Mouse (Mus musculus) forebrain, embryonic 13.5 days (tissue): ENCODE measurements around the gene Ube2o. TPM values are rescaled to one million over a fixed set of nuclear protein-coding genes. Genes with fewer than 3 reads are reported as not detected.
"Not testable (repeated sequence)": the region's sequence is repeated elsewhere in the genome, so short reads cannot be mapped to it uniquely, and the experiment has no call there.

Experiments
- ATAC-seq: fragments of 200-750 bp; cut with Nextera tagmentation; 2 replicates; pipeline ENCODE4 v1.8.0; 2017
- H3K27ac ChIP-seq: fragments of 300-500 bp; sonication (generic); 2 replicates; pipeline ENCODE4 v1.5.1; 2015; ENCODE audit warnings: inconsistent platforms, mild to moderate bottlenecking, moderate library complexity
- H3K27me3 ChIP-seq: fragments of 300-500 bp; sonication (generic); 2 replicates; pipeline ENCODE4 v1.6.1; 2015; ENCODE audit warnings: mild to moderate bottlenecking, inconsistent platforms
- H3K36me3 ChIP-seq: fragments of 300-500 bp; sonication (generic); 2 replicates; pipeline ENCODE4 v1.6.1; 2015; ENCODE audit warnings: mild to moderate bottlenecking, inconsistent platforms; ENCODE audit not compliant: poor library complexity, severe bottlenecking
- H3K4me1 ChIP-seq: fragments of 300-500 bp; sonication (generic); 2 replicates; pipeline ENCODE4 v1.6.1; 2015; ENCODE audit warnings: inconsistent platforms
- H3K4me2 ChIP-seq: fragments of 300-500 bp; sonication (generic); 2 replicates; pipeline ENCODE4 v1.6.1; 2015; ENCODE audit warnings: inconsistent platforms, mild to moderate bottlenecking, moderate library complexity
- H3K4me3 ChIP-seq: fragments of 300-500 bp; sonication (generic); 2 replicates; pipeline ENCODE4 v1.5.1; 2015; ENCODE audit warnings: mild to moderate bottlenecking, inconsistent platforms
- H3K9ac ChIP-seq: fragments of 300-500 bp; sonication (generic); 2 replicates; pipeline ENCODE4 v1.6.1; 2015; ENCODE audit warnings: mild to moderate bottlenecking, inconsistent platforms
- H3K9me3 ChIP-seq: fragments of 300-500 bp; sonication (generic); replicated peaks from 2 replicates; pipeline ENCODE4 v1.6.1; 2016; ENCODE audit warnings: inconsistent platforms
- WGBS: fragments of 180-500 bp; shearing (Covaris S2); methylation state at CpG from one replicate; pipeline ENCODE4 v1.1.7; 2015; 5-methylcytosine and 5-hydroxymethylcytosine counted together
- polyA plus RNA-seq: library from polyadenylated mRNA; unstranded; fragments of >200 nt; fragmentation: Nextera tagmentation; extraction: Ambion mirVana; gene quantifications from 2 replicates; pipeline ENCODE4 v1.2.1, GENCODE M21; 2015

Ube2o gene
- polyA plus RNA-seq, 1 experiment from 2014 or later = 11.9 TPM

DNA sequence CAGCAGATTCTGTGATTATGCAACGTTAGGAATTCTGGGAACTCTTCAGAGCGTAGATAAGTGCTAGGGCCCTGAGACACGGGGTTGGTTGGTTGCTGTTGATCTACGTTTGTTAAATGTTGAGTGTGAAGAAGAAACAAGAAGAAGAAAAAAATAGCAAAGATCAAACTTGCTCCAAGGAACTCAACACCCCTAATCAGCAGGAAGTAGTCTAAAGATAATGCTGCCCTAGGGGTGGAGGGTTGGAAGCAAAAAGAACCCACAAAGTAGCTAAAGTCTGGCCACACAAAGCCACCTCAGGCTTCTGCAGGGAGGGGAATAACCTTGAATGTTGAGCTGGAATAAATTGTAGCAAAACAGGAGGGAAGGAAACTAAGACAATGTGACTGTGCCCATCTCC lies 83.9 kb downstream of the Ube2o start:
- H3K27me3 ChIP-seq = no peaks in the 10 kb centered on the region
- 90% methylated on average over 4 of the region's 4 CpGs for WGBS
- ATAC-seq = no peak
- H3K4me3 ChIP-seq = no peak overlapping the region
- H3K4me2 ChIP-seq = no peak overlapping the region
- H3K27ac ChIP-seq = no peak overlapping the region
- H3K9ac ChIP-seq = no peak overlapping the region
- peaks cover 12% of the 10 kb centered on the region; the same call in 1 of the 2 replicates for H3K4me1 ChIP-seq
- no peaks in the 10 kb centered on the region for H3K36me3 ChIP-seq
- no peaks in the 10 kb centered on the region for H3K9me3 ChIP-seq

DNA sequence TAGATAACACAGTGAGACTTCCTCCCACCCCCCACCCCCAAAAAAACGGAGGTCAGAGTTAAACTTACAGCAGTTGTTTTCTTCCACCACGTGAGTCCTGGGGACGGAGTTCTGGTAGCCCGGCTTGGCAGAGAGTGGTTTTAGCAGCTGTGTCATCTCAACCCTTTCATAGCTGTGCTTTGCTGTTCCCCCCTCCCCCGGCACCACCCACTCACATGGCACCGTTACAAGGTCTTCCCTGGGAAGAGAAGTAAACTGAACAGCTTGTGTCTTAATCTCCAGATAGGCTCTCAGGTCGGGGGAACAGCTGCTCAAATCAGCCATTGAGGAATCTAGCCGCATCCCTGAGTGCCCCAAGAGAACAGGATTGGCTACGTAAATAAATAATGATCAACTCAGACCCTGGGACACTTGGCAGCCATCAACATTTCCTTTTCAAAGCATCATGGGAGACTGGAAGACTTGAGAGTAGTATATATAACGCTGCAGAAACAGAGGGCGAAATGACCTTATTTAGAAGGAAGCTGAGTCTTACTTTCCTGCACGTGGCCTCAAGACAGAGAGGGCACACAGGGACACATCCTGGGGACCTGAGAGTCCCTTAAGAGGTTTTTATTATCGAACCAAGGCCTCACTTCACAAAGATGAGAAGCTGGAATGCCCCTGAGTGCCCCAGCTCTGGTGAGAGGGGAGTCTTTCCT lies 86.6 kb downstream of the Ube2o start:
- ATAC-seq = no peak
- Histone ChIP-seq H3K36me3 (no peaks in the 10 kb centered on the region), H3K9ac (peak overlapping the region; percentile 21; the same call in 1 of the 2 replicates), H3K4me1 (peaks cover 17% of the 10 kb centered on the region; the same call in 1 of the 2 replicates), H3K9me3 (no peaks in the 10 kb centered on the region), H3K27ac (peak overlapping the region; percentile 51; the same call in 1 of the 2 replicates), H3K4me3 (no peak overlapping the region), H3K4me2 (no peak overlapping the region), H3K27me3 (no peaks in the 10 kb centered on the region)
- 64% methylated on average over 13 of the region's 13 CpGs for WGBS

DNA sequence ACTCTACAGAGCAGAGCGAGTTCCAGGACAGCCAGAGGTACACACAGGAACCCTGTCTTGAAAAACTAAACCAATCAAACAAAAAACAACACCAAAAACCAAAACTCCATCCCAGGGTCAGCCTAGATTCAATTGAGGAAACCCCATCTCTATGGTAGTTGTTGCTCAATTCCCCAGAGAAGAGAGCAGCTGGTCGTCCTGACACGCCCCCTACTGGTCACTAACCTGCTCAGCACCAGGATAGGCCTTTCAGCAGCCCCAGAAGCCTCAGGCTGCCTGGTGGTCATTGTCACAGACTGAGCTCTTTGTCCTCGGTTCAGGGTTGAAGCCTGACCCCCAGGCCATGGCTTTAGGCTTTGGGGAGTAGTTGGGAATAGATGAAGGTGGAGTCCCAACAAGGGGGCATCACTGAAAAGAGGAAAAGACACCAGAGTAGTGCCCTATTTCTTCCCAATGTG lies 87.4 kb downstream of the Ube2o start, which contains the start of gene Prpsap1:
Prpsap1 (minus strand) TSS at position 408 of the 458 bp plus-strand sequence.
- H3K4me3 ChIP-seq = no peak within 1 kb of the TSS
- H3K9me3 ChIP-seq = no peaks in the 10 kb centered on the region
- H3K4me2 ChIP-seq = no peak within 1 kb of the TSS
- H3K27ac ChIP-seq = peak within 1 kb of the TSS; percentile 51; the same call in 1 of the 2 replicates
- 22% methylated on average over 4 of the region's 4 CpGs for WGBS
- H3K4me1 ChIP-seq = peaks cover 24% of the 10 kb centered on the region
- ATAC-seq = no peak
- H3K36me3 ChIP-seq = no peaks in the 10 kb centered on the region
- no peaks in the 10 kb centered on the region for H3K27me3 ChIP-seq
- H3K9ac ChIP-seq = peak within 1 kb of the TSS; percentile 21; the same call in 1 of the 2 replicates

DNA sequence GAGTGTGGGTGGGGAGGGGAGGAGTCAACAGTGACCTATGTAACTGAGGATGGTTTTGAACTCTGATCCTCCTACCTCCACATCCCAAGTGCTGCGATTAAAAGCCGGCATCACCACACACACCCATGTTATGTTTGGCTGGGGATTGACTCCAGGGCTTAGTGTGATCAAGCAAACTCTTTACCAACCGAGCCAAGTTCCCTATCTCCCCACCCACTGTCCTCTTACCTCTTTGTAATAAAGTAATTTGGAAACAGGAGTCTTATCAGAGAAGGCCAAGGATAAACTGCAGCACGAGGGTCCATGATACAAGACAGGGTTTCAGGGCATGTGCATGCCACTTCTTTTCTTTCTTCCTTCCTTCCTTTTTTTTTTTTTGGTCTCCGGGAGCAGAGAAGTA lies 88.1 kb downstream of the Ube2o start:
- Histone ChIP-seq H3K27me3 (no peaks in the 10 kb centered on the region), H3K4me1 (peaks cover 23% of the 10 kb centered on the region), H3K36me3 (no peaks in the 10 kb centered on the region), H3K27ac (no peak overlapping the region), H3K4me3 (no peak overlapping the region), H3K9me3 (no peaks in the 10 kb centered on the region), H3K4me2 (no peak overlapping the region), H3K9ac (no peak overlapping the region)
- ATAC-seq = no peak
- WGBS = 91% methylated on average over 5 of the region's 5 CpGs

DNA sequence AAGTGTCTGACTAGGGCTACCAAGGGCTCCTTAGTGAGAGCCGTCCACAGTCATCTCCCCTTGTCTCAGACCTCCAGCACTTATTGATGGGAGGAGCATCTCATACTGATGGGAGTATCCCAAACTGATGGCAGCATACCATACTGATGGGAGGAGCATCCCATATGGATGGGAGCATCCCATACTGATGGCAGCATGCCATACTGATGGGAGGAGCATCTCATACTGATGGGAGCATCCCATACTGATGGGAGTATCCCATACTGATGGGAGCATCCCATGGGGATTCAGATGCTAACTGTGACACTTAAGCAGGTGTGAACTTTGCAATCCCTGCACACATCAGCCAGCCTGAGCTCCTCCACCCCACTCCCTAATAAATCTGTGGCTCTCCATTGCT lies 88.7 kb downstream of the Ube2o start:
- not testable (repeated sequence) for H3K27ac ChIP-seq, ATAC-seq, H3K4me3 ChIP-seq, H3K27me3 ChIP-seq, H3K36me3 ChIP-seq, H3K9ac ChIP-seq, H3K9me3 ChIP-seq, H3K4me2 ChIP-seq
- 73% methylated on average over 1 of the region's 1 CpGs for WGBS
- peaks cover 23% of the 10 kb centered on the region for H3K4me1 ChIP-seq

DNA sequence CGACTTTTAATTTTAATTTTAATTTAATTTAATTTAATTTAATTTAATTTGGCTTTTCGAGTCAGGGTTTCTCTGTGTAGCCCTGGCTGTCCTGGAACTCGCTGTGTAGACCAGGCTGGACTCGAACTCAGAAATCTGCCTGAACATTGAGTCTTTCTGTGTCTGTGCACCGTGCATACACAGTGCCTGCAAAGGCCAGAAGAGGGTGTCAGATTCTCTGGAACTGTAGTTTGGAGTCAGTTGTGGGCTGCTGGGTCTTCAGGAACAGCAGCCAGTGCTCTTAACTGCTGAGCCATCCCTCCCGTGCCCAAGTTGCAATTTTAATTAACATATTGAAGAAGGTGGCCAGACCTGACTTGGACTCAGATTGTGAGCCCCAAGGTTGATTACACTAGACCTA lies 89.9 kb downstream of the Ube2o start:
- Histone ChIP-seq H3K9ac (no peak overlapping the region; the same call in 1 of the 2 replicates), H3K4me3 (no peak overlapping the region), H3K27me3 (no peaks in the 10 kb centered on the region), H3K27ac (no peak overlapping the region), H3K36me3 (peaks cover 14% of the 10 kb centered on the region), H3K4me1 (peaks cover 23% of the 10 kb centered on the region), H3K4me2 (no peak overlapping the region), H3K9me3 (no peaks in the 10 kb centered on the region)
- ATAC-seq = no peak
- 74% methylated on average over 6 of the region's 6 CpGs for WGBS

DNA sequence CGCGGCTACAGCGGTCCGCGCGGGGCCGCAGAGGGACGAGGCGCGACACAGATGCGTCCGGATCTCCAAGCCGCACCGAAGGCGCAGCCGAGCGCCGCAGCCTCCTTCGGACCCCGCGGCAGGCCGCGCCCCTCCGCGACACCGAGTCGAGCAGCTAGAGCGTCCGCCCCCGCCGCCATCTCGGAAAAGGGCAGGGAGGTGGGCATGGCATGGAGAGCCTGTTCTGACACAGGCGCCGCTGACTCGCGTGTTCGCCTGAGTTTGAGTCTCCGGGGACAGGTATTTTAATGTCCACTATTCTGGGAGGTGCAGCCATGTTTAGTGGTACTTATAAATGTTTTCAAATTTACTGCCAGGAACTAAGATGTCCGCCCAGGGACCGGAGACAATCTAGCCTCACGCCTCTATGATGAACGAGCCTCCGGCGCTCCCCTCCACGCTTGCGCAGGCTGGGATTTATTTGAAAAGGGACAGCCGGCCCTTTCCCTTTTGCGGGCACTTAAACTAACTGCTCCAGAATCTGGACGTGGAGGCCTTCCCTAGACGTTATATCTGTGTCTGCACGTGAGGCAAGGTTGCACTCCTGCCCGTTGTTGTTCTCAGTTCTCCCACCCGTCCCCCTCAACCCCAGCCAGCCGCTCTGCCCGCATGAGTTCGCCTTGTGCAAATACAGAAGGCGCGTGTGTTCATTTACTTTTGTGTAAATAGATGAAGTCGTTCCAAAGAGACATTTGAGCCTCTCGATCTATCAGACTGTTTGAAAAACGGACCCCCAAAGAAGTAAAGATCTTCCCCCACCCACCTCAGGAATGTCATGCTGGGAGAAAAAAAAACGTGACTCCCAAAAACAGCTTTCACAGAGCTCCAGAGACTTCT lies 90.8 kb downstream of the Ube2o start:
- H3K4me1 ChIP-seq = peaks cover 23% of the 10 kb centered on the region
- WGBS = under 1% methylated on average over 62 of the region's 62 CpGs
- peak overlapping the region; percentile 90 for H3K27ac ChIP-seq
- H3K9me3 ChIP-seq = no peaks in the 10 kb centered on the region
- H3K27me3 ChIP-seq = no peaks in the 10 kb centered on the region
- peak overlapping the region; percentile 98 for H3K9ac ChIP-seq
- peaks cover 22% of the 10 kb centered on the region for H3K36me3 ChIP-seq
- peak overlapping the region; percentile 99 for H3K4me3 ChIP-seq
- peak; percentile 96 for ATAC-seq
- peak overlapping the region; percentile 77 for H3K4me2 ChIP-seq

DNA sequence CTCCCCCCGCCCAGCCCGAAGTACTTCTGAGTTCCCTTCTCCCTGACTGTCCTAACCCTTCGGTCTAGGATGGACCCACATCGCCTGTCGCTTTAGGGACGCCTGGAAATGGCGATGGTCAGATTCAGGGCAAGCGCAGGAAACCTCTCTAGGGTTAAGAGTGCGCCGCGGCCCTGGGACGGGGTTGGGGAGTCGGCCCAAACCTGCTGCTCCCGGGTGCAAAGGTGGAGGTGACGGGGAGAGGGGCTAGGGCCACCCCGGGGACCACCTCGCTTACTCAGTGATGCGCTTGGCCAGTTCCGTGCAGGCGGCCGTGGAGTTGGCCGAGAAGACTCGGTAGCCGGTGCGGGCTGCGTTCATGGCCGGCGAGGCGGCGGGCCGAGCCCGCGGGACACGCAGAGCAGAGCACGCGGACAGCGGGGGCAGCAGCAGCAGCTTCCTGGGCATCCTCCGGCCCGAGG lies 91.4 kb downstream of the Ube2o start:
- Histone ChIP-seq H3K4me3 (peak overlapping the region; percentile 99), H3K9ac (peak overlapping the region; percentile 98), H3K27me3 (no peaks in the 10 kb centered on the region), H3K9me3 (no peaks in the 10 kb centered on the region), H3K4me1 (peaks cover 19% of the 10 kb centered on the region), H3K27ac (peak overlapping the region; percentile 90), H3K4me2 (peak overlapping the region; percentile 77), H3K36me3 (peaks cover 29% of the 10 kb centered on the region)
- WGBS = under 1% methylated on average over 39 of the region's 39 CpGs
- no peak; the same call in none of the 2 replicates for ATAC-seq

DNA sequence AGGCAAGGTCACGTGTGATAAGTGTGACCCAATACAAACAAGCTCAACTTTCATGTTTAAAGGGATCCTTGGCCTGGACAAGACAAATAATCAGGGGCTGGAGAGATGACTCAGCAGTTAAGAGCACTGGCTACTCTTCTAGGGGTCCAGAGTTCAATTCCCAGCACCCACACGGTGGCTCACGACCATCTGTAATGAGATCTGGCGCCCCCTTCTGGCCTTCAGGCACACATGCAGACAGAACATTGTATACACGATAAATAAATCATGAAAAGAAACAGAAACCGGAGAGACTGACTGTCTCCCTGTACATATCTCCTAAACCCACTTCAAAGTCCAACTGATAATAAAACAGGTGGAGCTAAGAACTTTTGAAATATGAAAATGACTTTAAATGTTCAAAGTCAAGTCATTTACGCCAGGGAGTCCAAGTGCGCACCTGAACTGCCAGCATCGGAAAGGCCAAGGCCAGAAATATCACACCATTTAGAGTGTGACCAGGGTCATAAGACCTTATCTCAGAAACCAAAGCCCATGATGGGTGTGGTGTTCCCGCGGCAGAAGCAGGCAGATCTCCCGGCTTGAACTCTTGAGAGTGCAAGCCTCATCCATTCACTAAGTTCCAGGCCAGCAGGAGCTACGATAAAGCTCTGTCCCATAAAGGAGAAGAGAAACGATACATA lies 92.4 kb downstream of the Ube2o start:
- WGBS = 72% methylated on average over 14 of the region's 14 CpGs

DNA sequence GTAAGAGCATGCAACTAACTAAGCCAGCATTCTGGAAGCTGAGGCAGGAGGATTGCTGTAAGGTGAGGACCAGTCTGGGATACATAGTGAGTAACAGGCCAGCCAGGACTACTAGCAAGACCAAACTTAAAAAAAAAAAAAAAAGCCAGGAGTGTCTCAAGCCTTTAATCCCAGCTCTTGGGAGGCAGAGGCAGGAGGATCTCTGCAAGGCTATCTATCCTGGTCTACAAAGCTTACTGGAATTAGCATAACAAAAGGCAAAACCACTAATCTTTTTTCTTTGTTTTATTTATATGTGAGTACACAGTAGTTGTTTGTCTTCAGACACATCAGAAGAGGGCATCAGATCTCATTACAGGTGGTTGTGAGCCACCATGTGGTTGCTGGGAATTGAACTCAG lies 93.0 kb downstream of the Ube2o start:
- Histone ChIP-seq H3K36me3 (peaks cover 45% of the 10 kb centered on the region), H3K4me2 (no peak overlapping the region), H3K27me3 (no peaks in the 10 kb centered on the region), H3K4me1 (peaks cover 14% of the 10 kb centered on the region), H3K9ac (no peak overlapping the region), H3K9me3 (no peaks in the 10 kb centered on the region), H3K27ac (no peak overlapping the region), H3K4me3 (no peak overlapping the region)
- ATAC-seq = no peak

More for the DNA sequence above, 92.4 kb downstream of the Ube2o start:
- no peaks in the 10 kb centered on the region for H3K9me3 ChIP-seq
- peaks cover 39% of the 10 kb centered on the region for H3K36me3 ChIP-seq
- peak overlapping the region; percentile 77 for H3K4me2 ChIP-seq
- H3K4me1 ChIP-seq = peaks cover 14% of the 10 kb centered on the region
- peak overlapping the region; percentile 99 for H3K4me3 ChIP-seq
- H3K9ac ChIP-seq = peak overlapping the region; percentile 98
- H3K27me3 ChIP-seq = no peaks in the 10 kb centered on the region
- no peak for ATAC-seq
- peak overlapping the region; percentile 3; the same call in 1 of the 2 replicates for H3K27ac ChIP-seq
